Mouse (Mus musculus) MEL (cell line): Measurements from ENCODE around the gene Lman1l. TPM values are rescaled to one million over a fixed set of nuclear protein-coding genes. Genes with fewer than 3 reads are reported as not detected.

Source experiments
- DNase-seq: peaks from one replicate; pipeline ENCODE4 v3.0.0; 2011; ENCODE audit warnings: low read depth, low spot score
- H3K27ac ChIP-seq: 2 replicates; pipeline ENCODE4 v1.5.1; 2012; ENCODE audit warnings: low read depth, mild to moderate bottlenecking, control low read depth, low read length, moderate library complexity; ENCODE audit not compliant: control insufficient read depth
- H3K27me3 ChIP-seq, 2 experiments: fragments of 150-350 bp in 1 of 2; sonication (generic) in 1 of 2; 2 replicates each; pipeline ENCODE4 v1.6.1; 2012; ENCODE audit warnings: low read length in 2 of 2, mild to moderate bottlenecking in 2 of 2, improper control_type of control experiment in 1 of 2, moderate library complexity in 1 of 2; ENCODE audit not compliant: insufficient read depth in 2 of 2, control insufficient read depth in 1 of 2
- H3K36me3 ChIP-seq, 2 experiments: 2 replicates each; pipeline ENCODE4 v1.6.1; 2012 to 2014; ENCODE audit warnings: low read length in 2 of 2, improper control_type of control experiment in 1 of 2, inconsistent platforms in 1 of 2, mild to moderate bottlenecking in 1 of 2; ENCODE audit not compliant: insufficient read depth in 2 of 2, control insufficient read depth in 1 of 2
- H3K4me1 ChIP-seq, 2 experiments: fragments of 150-350 bp in 1 of 2; sonication (generic) in 1 of 2; 2 replicates each; pipeline ENCODE4 v1.6.1; 2012; ENCODE audit warnings: low read length in 2 of 2, improper control_type of control experiment in 1 of 2, mild to moderate bottlenecking in 1 of 2; ENCODE audit not compliant: insufficient read depth in 2 of 2, control insufficient read depth in 1 of 2
- H3K4me3 ChIP-seq, 2 experiments: fragments of 150-350 bp in 1 of 2; sonication (generic) in 1 of 2; 2 replicates each; pipeline ENCODE4 v1.5.1; 2012; ENCODE audit warnings: low read depth in 2 of 2, low read length in 2 of 2, mild to moderate bottlenecking in 2 of 2, moderate library complexity in 2 of 2, control low read depth in 1 of 2, improper control_type of control experiment in 1 of 2; ENCODE audit not compliant: control insufficient read depth in 1 of 2, insufficient read depth in 1 of 2
- H3K79me2 ChIP-seq: 2 replicates; pipeline ENCODE4 v1.6.1; 2012; ENCODE audit warnings: mild to moderate bottlenecking, low read length, moderate library complexity; ENCODE audit not compliant: control insufficient read depth, poor library complexity, insufficient read depth
- H3K9ac ChIP-seq: 2 replicates; pipeline ENCODE4 v1.6.1; 2012; ENCODE audit warnings: low read depth, mild to moderate bottlenecking, control low read depth, low read length, moderate library complexity; ENCODE audit not compliant: control insufficient read depth, poor library complexity, severe bottlenecking
- H3K9me3 ChIP-seq: fragments of 150-350 bp; sonication (generic); replicated peaks from 2 replicates; pipeline ENCODE4 v1.6.1; 2012; ENCODE audit warnings: mild to moderate bottlenecking, low read length, improper control_type of control experiment, moderate library complexity; ENCODE audit not compliant: insufficient read depth
- CHD1 ChIP-seq: IDR thresholded peaks from 2 replicates; pipeline ENCODE4 v1.6.1; 2012; ENCODE audit warnings: low read depth, mild to moderate bottlenecking, inconsistent platforms, low read length, improper control_type of control experiment
- CHD2 ChIP-seq: IDR thresholded peaks from 2 replicates; pipeline ENCODE4 v1.6.1; 2011; ENCODE audit warnings: low read length, improper control_type of control experiment
- CTCF ChIP-seq, 3 experiments: IDR thresholded peaks in 2 of 3; conservative IDR thresholded peaks in 1 of 3; 2 replicates each; pipeline ENCODE4 v1.5.1; 2011 to 2012; ENCODE audit warnings: low read length in 3 of 3, low read depth in 2 of 3, mild to moderate bottlenecking in 2 of 3, improper control_type of control experiment in 1 of 3, inconsistent platforms in 1 of 3, mixed read lengths in 1 of 3, moderate library complexity in 1 of 3; ENCODE audit not compliant: control insufficient read depth in 1 of 3, insufficient read depth in 1 of 3, poor library complexity in 1 of 3, severe bottlenecking in 1 of 3
- E2F4 ChIP-seq: IDR thresholded peaks from 2 replicates; pipeline ENCODE4 v1.6.1; 2011; ENCODE audit warnings: low read depth, low read length, improper control_type of control experiment, borderline replicate concordance
- ELF1 ChIP-seq: IDR thresholded peaks from 2 replicates; pipeline ENCODE4 v1.6.1; 2014; ENCODE audit warnings: low read depth, mild to moderate bottlenecking, inconsistent platforms, low read length, improper control_type of control experiment, moderate library complexity
- EP300 ChIP-seq, 2 experiments: IDR thresholded peaks; 2 replicates each; pipeline ENCODE4 v1.6.1; 2011; ENCODE audit warnings: improper control_type of control experiment in 2 of 2, low read length in 2 of 2, low read depth in 1 of 2, mild to moderate bottlenecking in 1 of 2
- ETS1 ChIP-seq: IDR thresholded peaks from 2 replicates; pipeline ENCODE4 v1.6.1; 2012; ENCODE audit warnings: low read depth, mild to moderate bottlenecking, inconsistent platforms, low read length, improper control_type of control experiment, moderate library complexity
- GATA1 ChIP-seq: IDR thresholded peaks from 2 replicates; pipeline ENCODE4 v1.6.1; 2011; ENCODE audit warnings: low read depth, low read length, improper control_type of control experiment
- HCFC1 ChIP-seq: IDR thresholded peaks from 2 replicates; pipeline ENCODE4 v1.6.1; 2012; ENCODE audit warnings: low read depth, mild to moderate bottlenecking, inconsistent platforms, low read length, improper control_type of control experiment, moderate library complexity
- JUND ChIP-seq: IDR thresholded peaks from 2 replicates; pipeline ENCODE4 v1.6.1; 2011; ENCODE audit warnings: low read depth, mild to moderate bottlenecking, improper control_type of control experiment, low read length
- KAT2A ChIP-seq: conservative IDR thresholded peaks from 2 replicates; pipeline ENCODE4 v1.6.1; 2012; ENCODE audit warnings: low read depth, low read length, improper control_type of control experiment, inconsistent platforms
- MAFK ChIP-seq: IDR thresholded peaks from 2 replicates; pipeline ENCODE4 v1.6.1; 2011; ENCODE audit warnings: low read depth, mild to moderate bottlenecking, low read length, improper control_type of control experiment, borderline replicate concordance
- MAZ ChIP-seq: IDR thresholded peaks from 2 replicates; pipeline ENCODE4 v1.6.1; 2012; ENCODE audit warnings: low read depth, mild to moderate bottlenecking, inconsistent platforms, low read length, improper control_type of control experiment
- MEF2A ChIP-seq: IDR thresholded peaks from 2 replicates; pipeline ENCODE4 v1.6.1; 2014; ENCODE audit warnings: low read depth, mild to moderate bottlenecking, inconsistent platforms, low read length, improper control_type of control experiment; ENCODE audit not compliant: poor library complexity, insufficient replicate concordance, severe bottlenecking; ENCODE audit errors: extremely low read depth
- MXI1 ChIP-seq: IDR thresholded peaks from 2 replicates; pipeline ENCODE4 v1.6.1; 2011; ENCODE audit warnings: mild to moderate bottlenecking, low read depth, low read length, improper control_type of control experiment
- MYB ChIP-seq: IDR thresholded peaks from 2 replicates; pipeline ENCODE4 v1.6.1; 2011; ENCODE audit warnings: mild to moderate bottlenecking, low read depth, low read length, improper control_type of control experiment
- MYC ChIP-seq: IDR thresholded peaks from 2 replicates; pipeline ENCODE4 v1.6.1; 2011; ENCODE audit warnings: low read depth, mild to moderate bottlenecking, low read length, improper control_type of control experiment, moderate library complexity
- NELFE ChIP-seq: IDR thresholded peaks from 2 replicates; pipeline ENCODE4 v1.6.1; 2011; ENCODE audit warnings: low read depth, low read length, improper control_type of control experiment
- NRF1 ChIP-seq: IDR thresholded peaks from 2 replicates; pipeline ENCODE4 v1.6.1; 2014; ENCODE audit warnings: low read depth, mild to moderate bottlenecking, inconsistent platforms, low read length, improper control_type of control experiment, moderate library complexity; ENCODE audit not compliant: poor library complexity, insufficient read depth, severe bottlenecking
- POLR2A ChIP-seq, 2 experiments: IDR thresholded peaks; 2 replicates each; pipeline ENCODE4 v1.6.1; 2011 to 2012; ENCODE audit warnings: low read length in 2 of 2, mild to moderate bottlenecking in 2 of 2, control low read depth in 1 of 2, improper control_type of control experiment in 1 of 2, low read depth in 1 of 2, moderate library complexity in 1 of 2; ENCODE audit not compliant: control insufficient read depth in 1 of 2, insufficient read depth in 1 of 2, poor library complexity in 1 of 2
- POLR2AphosphoS2 ChIP-seq: IDR thresholded peaks from 2 replicates; pipeline ENCODE4 v1.6.1; 2011; ENCODE audit warnings: low read length, improper control_type of control experiment
- POLR2AphosphoS5 ChIP-seq: IDR thresholded peaks from 2 replicates; pipeline ENCODE4 v1.6.1; 2012; ENCODE audit warnings: low read depth, borderline replicate concordance, mild to moderate bottlenecking, inconsistent platforms, low read length, moderate library complexity, mixed read lengths
- RAD21 ChIP-seq: IDR thresholded peaks from 2 replicates; pipeline ENCODE4 v1.6.1; 2011; ENCODE audit warnings: mild to moderate bottlenecking, low read depth, low read length, improper control_type of control experiment
- RCOR1 ChIP-seq: IDR thresholded peaks from 2 replicates; pipeline ENCODE4 v1.6.1; 2012; ENCODE audit warnings: low read depth, mild to moderate bottlenecking, inconsistent platforms, low read length, improper control_type of control experiment
- SIN3A ChIP-seq: IDR thresholded peaks from 2 replicates; pipeline ENCODE4 v1.6.1; 2012; ENCODE audit warnings: low read length, improper control_type of control experiment, inconsistent platforms
- SMC3 ChIP-seq: IDR thresholded peaks from 2 replicates; pipeline ENCODE4 v1.6.1; 2011; ENCODE audit warnings: low read depth, low read length, improper control_type of control experiment
- TAL1 ChIP-seq: IDR thresholded peaks from 2 replicates; pipeline ENCODE4 v1.6.1; 2012; ENCODE audit warnings: mild to moderate bottlenecking, inconsistent platforms, low read length, moderate library complexity, mixed read lengths
- TBP ChIP-seq: IDR thresholded peaks from 2 replicates; pipeline ENCODE4 v1.8.0; 2011; ENCODE audit warnings: low read depth, low read length, improper control_type of control experiment
- TCF12 ChIP-seq: IDR thresholded peaks from 2 replicates; pipeline ENCODE4 v1.6.1; 2014; ENCODE audit warnings: low read depth, mild to moderate bottlenecking, inconsistent platforms, low read length, improper control_type of control experiment, moderate library complexity
- UBTF ChIP-seq: IDR thresholded peaks from 2 replicates; pipeline ENCODE4 v1.6.1; 2012; ENCODE audit warnings: low read depth, mild to moderate bottlenecking, inconsistent platforms, low read length, improper control_type of control experiment, moderate library complexity, borderline replicate concordance; ENCODE audit not compliant: insufficient read depth
- USF1 ChIP-seq: IDR thresholded peaks from 2 replicates; pipeline ENCODE4 v1.6.1; 2014; ENCODE audit warnings: low read depth, mild to moderate bottlenecking, inconsistent platforms, low read length, improper control_type of control experiment, moderate library complexity
- USF2 ChIP-seq, 2 experiments: IDR thresholded peaks; 2 replicates each; pipeline ENCODE4 v1.6.1; 2011 to 2012; ENCODE audit warnings: improper control_type of control experiment in 2 of 2, low read length in 2 of 2, borderline replicate concordance in 1 of 2, inconsistent platforms in 1 of 2, low read depth in 1 of 2, mild to moderate bottlenecking in 1 of 2; ENCODE audit not compliant: insufficient read depth in 1 of 2
- ZC3H11A ChIP-seq: IDR thresholded peaks from 2 replicates; pipeline ENCODE4 v1.6.1; 2012; ENCODE audit warnings: low read depth, mild to moderate bottlenecking, inconsistent platforms, low read length, improper control_type of control experiment
- ZKSCAN1 ChIP-seq: IDR thresholded peaks from 2 replicates; pipeline ENCODE4 v1.6.1; 2012; ENCODE audit warnings: low read depth, mild to moderate bottlenecking, inconsistent platforms, low read length, improper control_type of control experiment, moderate library complexity
- ZMIZ1 ChIP-seq: IDR thresholded peaks from 2 replicates; pipeline ENCODE4 v1.6.1; 2012; ENCODE audit warnings: low read depth, mild to moderate bottlenecking, inconsistent platforms, low read length, improper control_type of control experiment, moderate library complexity
- ZNF384 ChIP-seq: IDR thresholded peaks from 2 replicates; pipeline ENCODE4 v1.6.1; 2012; ENCODE audit warnings: low read depth, mild to moderate bottlenecking, inconsistent platforms, low read length, improper control_type of control experiment
- polyA plus RNA-seq, 2 experiments: library from polyadenylated mRNA; stranded (reverse) in 1 of 2; unstranded in 1 of 2; fragments of >175 nt in 1 of 2; fragments of >200 nt in 1 of 2; gene quantifications; 2 replicates each; pipeline versions ENCODE4 v1.2.1 to v1.2.4; 2012; ENCODE audit warnings: low replicate concordance in 2 of 2, low read depth in 1 of 2; ENCODE audit not compliant: insufficient read length in 2 of 2, insufficient read depth in 1 of 2, missing spikeins in 1 of 2
- total RNA-seq: library from RNA; depleted of rRNA; stranded (reverse); fragments of 300-350 nt; gene quantifications from 2 replicates; pipeline ENCODE4 v1.2.3, GENCODE M21; 2012

The Lman1l gene
- total and polyA plus RNA-seq, 3 experiments = 0.08 to 0.11 TPM; not detected in 1

DNA sequence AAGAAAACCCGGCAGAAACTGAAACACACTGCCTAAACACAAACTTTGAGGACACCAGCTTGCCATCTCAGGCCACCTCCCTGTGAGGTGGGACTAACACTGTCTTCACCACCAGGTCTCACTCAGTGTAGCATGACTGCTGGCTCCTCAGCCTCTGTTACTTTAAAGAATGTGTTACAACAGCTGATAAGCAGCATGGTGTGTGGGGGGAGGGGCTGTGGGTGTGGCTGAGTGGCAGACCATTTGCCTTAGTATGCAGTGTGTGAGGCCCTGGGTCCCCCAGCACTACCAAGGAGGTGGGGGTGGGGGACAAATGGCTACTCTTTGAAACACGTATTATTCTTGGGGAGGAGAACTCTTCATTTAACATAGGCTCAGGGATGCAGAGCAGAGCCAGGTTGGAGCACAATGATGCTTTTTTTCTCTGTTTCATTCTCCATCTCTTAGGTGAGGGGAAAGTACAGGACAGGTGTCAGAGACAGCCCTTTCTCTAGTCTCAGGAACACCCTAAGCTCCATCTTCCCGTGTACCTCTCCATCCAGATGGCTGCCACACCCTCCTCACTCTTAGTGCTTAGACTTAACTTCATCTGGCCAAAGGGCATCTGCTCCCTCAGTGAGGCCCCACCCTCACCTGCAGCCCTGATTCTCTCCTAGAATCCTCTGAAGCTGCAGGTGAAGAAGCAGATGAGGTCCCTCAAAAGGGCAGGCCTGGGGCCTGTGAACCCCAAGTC, 19.8 kb downstream of the Lman1l start:
- H3K4me3 ChIP-seq = no peak overlapping the region
- DNase-seq = peak; percentile 61
- no peaks in the 10 kb centered on the region for H3K27me3 ChIP-seq
- TF ChIP-seq GATA1 = 0 out of 2 replicates have a peak, but pooled peaks have one; percentile 42
- no peak for TF ChIP-seq E2F4
- TF ChIP-seq MEF2A = no peak
- no peak for TF ChIP-seq CTCF (IDR thresholded peaks at IDR 0.05 in 2 of 3, conservative IDR thresholded peaks at IDR 0.05 in 1 of 3; ENCODE audit: control insufficient read depth in 1 of 3, insufficient read depth in 1 of 3, low read depth in 2 of 3, low read length in 3 of 3, poor library complexity in 1 of 3, severe bottlenecking in 1 of 3)
- TF ChIP-seq MYC = no peak
- no peak for TF ChIP-seq MYB
- no peak for TF ChIP-seq RCOR1
- no peak for TF ChIP-seq HCFC1
- no peak for TF ChIP-seq TAL1
- 0 out of 4 replicates have a peak, but pooled peaks of 1 of the 2 experiments have one; percentile 14 for TF ChIP-seq EP300 (IDR thresholded peaks at IDR 0.05; ENCODE audit: low read depth in 1 of 2, low read length in 2 of 2)
- TF ChIP-seq SMC3 = no peak
- no peak for TF ChIP-seq KAT2A
- no peak for TF ChIP-seq MAFK
- peak; percentile 66; the same call in 1 of the 2 replicates for TF ChIP-seq SIN3A
- TF ChIP-seq MAZ = no peak
- no peak for TF ChIP-seq ZNF384
- no peak for TF ChIP-seq NELFE
- TF ChIP-seq MXI1 = peak; percentile 53; the same call in 1 of the 2 replicates
- no peak for TF ChIP-seq POLR2AphosphoS5
- no peak for TF ChIP-seq USF2 (IDR thresholded peaks at IDR 0.05; ENCODE audit: borderline replicate concordance in 1 of 2, insufficient read depth in 1 of 2, low read depth in 1 of 2, low read length in 2 of 2)
- no peak for TF ChIP-seq UBTF
- TF ChIP-seq ZKSCAN1 = no peak
- TF ChIP-seq NRF1 = no peak
- no peak for TF ChIP-seq ZMIZ1
- no peak for TF ChIP-seq POLR2A (IDR thresholded peaks at IDR 0.05; ENCODE audit: control insufficient read depth in 1 of 2, insufficient read depth in 1 of 2, low read depth in 1 of 2, low read length in 2 of 2, poor library complexity in 1 of 2)
- TF ChIP-seq TBP = no peak
- no peak for TF ChIP-seq CHD1
- no peak for TF ChIP-seq ZC3H11A
- TF ChIP-seq CHD2 = no peak
- no peak for TF ChIP-seq TCF12
- TF ChIP-seq ELF1 = no peak
- TF ChIP-seq ETS1 = peak; percentile 27; the same call in 1 of the 2 replicates
- TF ChIP-seq POLR2AphosphoS2 = no peak
- TF ChIP-seq RAD21 = no peak
- no peak for TF ChIP-seq JUND
- no peak for TF ChIP-seq USF1

More for the DNA sequence above, 19.8 kb downstream of the Lman1l start:
- Histone ChIP-seq H3K9me3 (no peaks in the 10 kb centered on the region), H3K4me1 (peaks cover 0 to 6% of the 10 kb centered on the region in 2 experiments; a peak in 1 of 4 replicates), H3K36me3 (no peaks in the 10 kb centered on the region; a peak in 1 of 4 replicates), H3K9ac (no peak overlapping the region), H3K27ac (no peak overlapping the region), H3K79me2 (no peaks in the 10 kb centered on the region)
